Mouse (Mus musculus) neural tube, embryonic 12.5 days (tissue): Measurements from ENCODE around the gene Cdk4. TPM values are rescaled to one million over a fixed set of nuclear protein-coding genes. Genes with fewer than 3 reads are reported as not detected.
A peak's percentile ranks its signal among the peaks of the same experiment; 100 is the strongest.

Source experiments
- ATAC-seq: fragments of 200-750 bp; cut with Nextera tagmentation; 2 replicates; pipeline ENCODE4 v1.8.0; 2017; ENCODE audit warnings: low read depth, mild to moderate bottlenecking, moderate TSS enrichment, moderate library complexity; ENCODE audit not compliant: low FRiP score
- H3K27ac ChIP-seq: fragments of 300-500 bp; sonication (generic); 2 replicates; pipeline ENCODE4 v1.5.1; 2016
- H3K27me3 ChIP-seq: fragments of 300-500 bp; sonication (generic); replicated peaks from 2 replicates; pipeline ENCODE4 v1.6.1; 2016; ENCODE audit warnings: mild to moderate bottlenecking
- H3K36me3 ChIP-seq: fragments of 300-500 bp; sonication (generic); 2 replicates; pipeline ENCODE4 v1.6.1; 2016; ENCODE audit warnings: mild to moderate bottlenecking
- H3K4me1 ChIP-seq: fragments of 300-500 bp; sonication (generic); 2 replicates; pipeline ENCODE4 v1.6.1; 2016
- H3K4me2 ChIP-seq: fragments of 300-500 bp; sonication (generic); replicated peaks from 2 replicates; pipeline ENCODE4 v1.6.1; 2016; ENCODE audit warnings: mild to moderate bottlenecking
- H3K4me3 ChIP-seq: fragments of 300-500 bp; sonication (generic); 2 replicates; pipeline ENCODE4 v1.5.1; 2016
- H3K9ac ChIP-seq: fragments of 300-500 bp; sonication (generic); 2 replicates; pipeline ENCODE4 v1.6.1; 2016; ENCODE audit warnings: mild to moderate bottlenecking
- H3K9me3 ChIP-seq: fragments of 300-500 bp; sonication (generic); 2 replicates; pipeline ENCODE4 v1.6.1; 2016; ENCODE audit warnings: mild to moderate bottlenecking
- WGBS: fragments of 180-500 bp; shearing (Covaris S2); methylation state at CpG from one replicate; pipeline ENCODE4 v1.1.7; 2016; 5-methylcytosine and 5-hydroxymethylcytosine counted together
- polyA plus RNA-seq: library from polyadenylated mRNA; unstranded; fragments of >200 nt; fragmentation: Nextera tagmentation; extraction: Ambion mirVana; gene quantifications from 2 replicates; pipeline ENCODE4 v1.2.1, GENCODE M21; 2016

Gene Cdk4
- polyA plus RNA-seq = 1,857 and 1,896 TPM in 2 replicates

- H3K36me3 ChIP-seq = peaks cover 38% of the 10 kb centered on the region
- peak within 1 kb of the TSS; percentile 57; the same call in 1 of the 2 replicates for H3K27ac ChIP-seq
- H3K4me3 ChIP-seq = peak within 1 kb of the TSS; percentile 81
- H3K9ac ChIP-seq = peak within 1 kb of the TSS; percentile 93
- H3K27me3 ChIP-seq = no peaks in the 10 kb centered on the region
- peak; percentile 91 for ATAC-seq
- under 1% methylated on average over 45 of the region's 46 CpGs for WGBS
- peaks cover 40% of the 10 kb centered on the region for H3K4me1 ChIP-seq
- H3K9me3 ChIP-seq = no peaks in the 10 kb centered on the region
- peak within 1 kb of the TSS; percentile 90 for H3K4me2 ChIP-seq
Observed at GRCm38 (mm10) chr10:127063239-127063872, at the start of gene Cdk4. Gene Cdk4, plus strand, starts transcription at chr10:127063534.

GRCm38 (mm10) chr10:127016488-127016887 lies 46.8 kb upstream of the Cdk4 start:
- H3K27me3 ChIP-seq = no peaks in the 10 kb centered on the region
- H3K9me3 ChIP-seq = no peaks in the 10 kb centered on the region
- no peak overlapping the region for H3K27ac ChIP-seq
- H3K4me1 ChIP-seq = no peaks in the 10 kb centered on the region
- no peak overlapping the region for H3K9ac ChIP-seq
- 76% methylated on average over 5 of the region's 5 CpGs for WGBS
- ATAC-seq = no peak
- H3K36me3 ChIP-seq = 0 out of 2 replicates have a peak, but pooled peaks cover 2% of the 10 kb centered on the region
- H3K4me2 ChIP-seq = no peak overlapping the region
- no peak overlapping the region for H3K4me3 ChIP-seq

- H3K9me3 ChIP-seq = no peaks in the 10 kb centered on the region
- no peak overlapping the region for H3K4me2 ChIP-seq
- no peak for ATAC-seq
- H3K27ac ChIP-seq = no peak overlapping the region
- H3K4me3 ChIP-seq = no peak overlapping the region
- no peak overlapping the region for H3K9ac ChIP-seq
- H3K27me3 ChIP-seq = no peaks in the 10 kb centered on the region
- H3K4me1 ChIP-seq = no peaks in the 10 kb centered on the region
- WGBS = 10% methylated on average over 2 of the region's 2 CpGs
- H3K36me3 ChIP-seq = peaks cover 8% of the 10 kb centered on the region
Observed at GRCm38 (mm10) chr10:127017071-127017470, 46.3 kb upstream of the Cdk4 start.

GRCm38 (mm10) chr10:127018422-127018821 lies 44.9 kb upstream of the Cdk4 start:
- no peak overlapping the region for H3K9ac ChIP-seq
- WGBS = 75% methylated on average over 16 of the region's 16 CpGs
- no peaks in the 10 kb centered on the region for H3K27me3 ChIP-seq
- no peak for ATAC-seq
- no peaks in the 10 kb centered on the region for H3K4me1 ChIP-seq
- H3K27ac ChIP-seq = no peak overlapping the region
- H3K9me3 ChIP-seq = no peaks in the 10 kb centered on the region
- peaks cover 20% of the 10 kb centered on the region for H3K36me3 ChIP-seq
- no peak overlapping the region for H3K4me2 ChIP-seq
- H3K4me3 ChIP-seq = no peak overlapping the region

- H3K4me1 ChIP-seq = peaks cover 9% of the 10 kb centered on the region; the same call in 1 of the 2 replicates
- peaks cover 31% of the 10 kb centered on the region for H3K36me3 ChIP-seq
- peak within 1 kb of the TSS; percentile 75 for H3K4me3 ChIP-seq
- H3K4me2 ChIP-seq = peak within 1 kb of the TSS; percentile 91
- H3K9ac ChIP-seq = peak within 1 kb of the TSS; percentile 85
- WGBS = 5% methylated on average over 56 of the region's 56 CpGs
- H3K9me3 ChIP-seq = no peaks in the 10 kb centered on the region
- H3K27me3 ChIP-seq = no peaks in the 10 kb centered on the region
- no peak within 1 kb of the TSS for H3K27ac ChIP-seq
- peak; percentile 83 for ATAC-seq
Observed at GRCm38 (mm10) chr10:127030336-127031296, 32.7 kb upstream of the Cdk4 start, which contains the start of gene Tsfm. Gene Tsfm, minus strand, starts transcription at chr10:127030840.

- ATAC-seq = no peak
- no peak overlapping the region for H3K9ac ChIP-seq
Observed at GRCm38 (mm10) chr10:127033301-127033741, 30.0 kb upstream of the Cdk4 start.

GRCm38 (mm10) chr10:127036273-127036672 lies 27.1 kb upstream of the Cdk4 start:
- Histone ChIP-seq H3K4me3 (no peak overlapping the region), H3K9ac (no peak overlapping the region), H3K4me2 (no peak overlapping the region), H3K36me3 (no peaks in the 10 kb centered on the region), H3K9me3 (no peaks in the 10 kb centered on the region), H3K27ac (no peak overlapping the region), H3K27me3 (peaks cover 4% of the 10 kb centered on the region; the same call in 1 of the 2 replicates), H3K4me1 (peaks cover 5% of the 10 kb centered on the region; the same call in 1 of the 2 replicates)
- WGBS = 88% methylated on average over 12 of the region's 12 CpGs
- ATAC-seq = no peak

More at GRCm38 (mm10) chr10:127033301-127033741, 30.0 kb upstream of the Cdk4 start:
- H3K4me3 ChIP-seq = no peak overlapping the region
- peaks cover 4% of the 10 kb centered on the region for H3K36me3 ChIP-seq
- 85% methylated on average over 8 of the region's 8 CpGs for WGBS
- H3K4me2 ChIP-seq = no peak overlapping the region
- no peak overlapping the region for H3K27ac ChIP-seq
- H3K27me3 ChIP-seq = no peaks in the 10 kb centered on the region
- peaks cover 9% of the 10 kb centered on the region; the same call in 1 of the 2 replicates for H3K4me1 ChIP-seq
- H3K9me3 ChIP-seq = no peaks in the 10 kb centered on the region

GRCm38 (mm10) chr10:127037641-127038040 lies 25.7 kb upstream of the Cdk4 start:
- H3K36me3 ChIP-seq = no peaks in the 10 kb centered on the region
- H3K4me1 ChIP-seq = peaks cover 11% of the 10 kb centered on the region
- H3K4me2 ChIP-seq = no peak overlapping the region
- peaks cover 4% of the 10 kb centered on the region; the same call in 1 of the 2 replicates for H3K27me3 ChIP-seq
- ATAC-seq = no peak
- 72% methylated on average over 12 of the region's 12 CpGs for WGBS
- H3K4me3 ChIP-seq = no peak overlapping the region
- H3K27ac ChIP-seq = no peak overlapping the region
- H3K9me3 ChIP-seq = no peaks in the 10 kb centered on the region
- no peak overlapping the region for H3K9ac ChIP-seq

GRCm38 (mm10) chr10:127040569-127041214 lies 22.6 kb upstream of the Cdk4 start:
- peak overlapping the region; percentile 76 for H3K4me3 ChIP-seq
- WGBS = 2% methylated on average over 20 of the region's 20 CpGs
- H3K9me3 ChIP-seq = no peaks in the 10 kb centered on the region
- H3K27ac ChIP-seq = no peak overlapping the region
- H3K9ac ChIP-seq = peak overlapping the region; percentile 67
- H3K36me3 ChIP-seq = peaks cover 8% of the 10 kb centered on the region
- peak overlapping the region; percentile 99 for H3K4me2 ChIP-seq
- H3K4me1 ChIP-seq = peaks cover 12% of the 10 kb centered on the region
- peak; percentile 35 for ATAC-seq
- peaks cover 4% of the 10 kb centered on the region; the same call in 1 of the 2 replicates for H3K27me3 ChIP-seq

- Histone ChIP-seq H3K4me3 (peak within 1 kb of the TSS; percentile 76), H3K4me2 (peak within 1 kb of the TSS; percentile 99), H3K27ac (no peak within 1 kb of the TSS), H3K4me1 (peaks cover 12% of the 10 kb centered on the region), H3K9ac (peak within 1 kb of the TSS; percentile 67), H3K36me3 (peaks cover 8% of the 10 kb centered on the region), H3K9me3 (no peaks in the 10 kb centered on the region), H3K27me3 (peaks cover 4% of the 10 kb centered on the region; the same call in 1 of the 2 replicates)
- under 1% methylated on average over 28 of the region's 28 CpGs for WGBS
- ATAC-seq = peak; percentile 73
Observed at GRCm38 (mm10) chr10:127041274-127041766, 22.0 kb upstream of the Cdk4 start, which contains the start of the genes Mettl1 and Eef1akmt3. Gene Mettl1, plus strand, starts transcription at chr10:127041414. Gene Eef1akmt3, minus strand, starts transcription at chr10:127041513.

GRCm38 (mm10) chr10:127041774-127042338 lies 21.5 kb upstream of the Cdk4 start:
- Histone ChIP-seq H3K4me3 (peak overlapping the region; percentile 76), H3K27me3 (peaks cover 5% of the 10 kb centered on the region; the same call in 1 of the 2 replicates), H3K9me3 (no peaks in the 10 kb centered on the region), H3K9ac (peak overlapping the region; percentile 67), H3K27ac (no peak overlapping the region), H3K36me3 (peaks cover 8% of the 10 kb centered on the region), H3K4me1 (peaks cover 12% of the 10 kb centered on the region), H3K4me2 (peak overlapping the region; percentile 99)
- WGBS = under 1% methylated on average over 44 of the region's 44 CpGs
- peak; percentile 85 for ATAC-seq
